Mouse (Mus musculus): ENCODE results near the gene Ogfrl1.

DNA sequence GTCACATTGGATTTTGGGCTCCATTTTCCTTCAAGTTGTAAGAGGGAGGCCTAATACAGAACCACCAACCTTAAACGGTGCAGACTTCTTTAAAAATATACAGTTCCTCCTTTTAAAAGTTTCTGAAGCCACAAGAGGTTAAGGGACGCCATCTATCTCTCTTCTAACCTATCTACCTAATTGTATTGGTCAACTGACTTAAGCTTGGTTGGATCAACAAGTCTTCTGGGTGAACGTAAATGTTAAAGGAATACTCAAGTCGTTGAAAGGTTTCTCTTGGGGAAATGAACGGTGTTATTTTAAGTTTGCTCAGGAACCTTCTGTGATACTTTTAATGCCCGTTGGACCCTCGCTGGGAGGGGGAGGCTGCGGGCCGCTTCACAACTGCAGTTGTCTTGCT, 15.5 kb downstream of the Ogfrl1 start:
- no peak for TF ChIP-seq CTCF (IDR thresholded peaks at IDR 0.05; ENCODE audit: control insufficient read depth, insufficient read depth, insufficient replicate concordance, low read depth, low read length)
- TF ChIP-seq POLR2A (IDR thresholded peaks at IDR 0.05; ENCODE audit: control insufficient read depth, low read depth, low read length) = no peak
